Mouse (Mus musculus) hindbrain, postnatal 0 days (tissue): Measurements from ENCODE around the gene Cort. TPM values are rescaled to one million over a fixed set of nuclear protein-coding genes. Genes with fewer than 3 reads are reported as not detected.
A peak's percentile ranks its signal among the peaks of the same experiment; 100 is the strongest.

Experiments used
- ATAC-seq: fragments of 200-750 bp; cut with Nextera tagmentation; 2 replicates; pipeline ENCODE4 v1.8.0; 2017; ENCODE audit warnings: mild to moderate bottlenecking, moderate TSS enrichment, moderate library complexity
- DNase-seq: peaks from one replicate; pipeline ENCODE4 v3.0.0-alpha.2; 2015; ENCODE audit warnings: low spot score
- H3K27ac ChIP-seq: fragments of 300-500 bp; sonication (generic); 2 replicates; pipeline ENCODE4 v1.5.1; 2014; ENCODE audit warnings: mild to moderate bottlenecking
- H3K27me3 ChIP-seq: fragments of 300-500 bp; sonication (generic); 2 replicates; pipeline ENCODE4 v1.6.1; 2014; ENCODE audit warnings: low read length, mixed read lengths; ENCODE audit not compliant: insufficient read depth
- H3K36me3 ChIP-seq: fragments of 300-500 bp; sonication (generic); 2 replicates; pipeline ENCODE4 v1.6.1; 2014; ENCODE audit warnings: low read length, mixed read lengths; ENCODE audit not compliant: insufficient read depth
- H3K4me1 ChIP-seq: fragments of 300-500 bp; sonication (generic); 2 replicates; pipeline ENCODE4 v1.6.1; 2014; ENCODE audit warnings: antibody characterized with exemption, low read length, mixed read lengths; ENCODE audit not compliant: insufficient read depth
- H3K4me2 ChIP-seq: fragments of 300-500 bp; sonication (generic); 2 replicates; pipeline ENCODE4 v1.6.1; 2014; ENCODE audit warnings: low read depth, mild to moderate bottlenecking, low read length, moderate library complexity, mixed read lengths
- H3K4me3 ChIP-seq: fragments of 300-500 bp; sonication (generic); 2 replicates; pipeline ENCODE4 v1.5.1; 2014; ENCODE audit warnings: low read length
- H3K9ac ChIP-seq: fragments of 300-500 bp; sonication (generic); replicated peaks from 2 replicates; pipeline ENCODE4 v1.6.1; 2014; ENCODE audit warnings: mild to moderate bottlenecking, low read length, moderate library complexity, mixed read lengths
- H3K9me3 ChIP-seq: fragments of 300-500 bp; sonication (generic); 2 replicates; pipeline ENCODE4 v1.6.1; 2016; ENCODE audit warnings: low read length, mixed read lengths
- CTCF ChIP-seq: IDR thresholded peaks from 2 replicates; pipeline ENCODE4 v1.5.1; 2016; ENCODE audit warnings: antibody characterized with exemption, control low read depth, low read depth
- WGBS: fragments of 180-500 bp; shearing (Covaris S2); extraction: QIAGEN DNeasy Blood & Tissue Kit; methylation state at CpG from one replicate; pipeline ENCODE4 v1.1.7; 2014; 5-methylcytosine and 5-hydroxymethylcytosine counted together
- polyA plus RNA-seq: library from polyadenylated mRNA; unstranded; fragments of >200 nt; fragmentation: Nextera tagmentation; extraction: Ambion mirVana; gene quantifications from 2 replicates; pipeline ENCODE4 v1.2.1, GENCODE M21; 2015
- total RNA-seq: library from RNA; depleted of rRNA; stranded (reverse); fragments of >200 nt; gene quantifications from 2 replicates; pipeline ENCODE4 v1.2.3, GENCODE M21; 2014

The Cort gene
- total and polyA plus RNA-seq, 2 experiments from 2014 or later: 0.38 to 2.7 TPM

GRCm38 (mm10) chr4:149159203-149159602 is 32.6 kb upstream of the Cort start:
- Histone ChIP-seq H3K27ac (no peak overlapping the region), H3K9me3 (no peaks in the 10 kb centered on the region), H3K4me1 (no peaks in the 10 kb centered on the region), H3K27me3 (no peaks in the 10 kb centered on the region), H3K4me3 (no peak overlapping the region), H3K36me3 (peaks cover 79% of the 10 kb centered on the region), H3K9ac (no peak overlapping the region), H3K4me2 (no peak overlapping the region)
- 98% methylated on average over 2 of the region's 2 CpGs for WGBS
- DNase-seq (no peak), ATAC-seq (no peak)
- TF ChIP-seq CTCF: no peak

- Histone ChIP-seq H3K27me3 (no peaks in the 10 kb centered on the region), H3K4me3 (no peak overlapping the region), H3K4me1 (no peaks in the 10 kb centered on the region), H3K4me2 (no peak overlapping the region), H3K9ac (no peak overlapping the region), H3K36me3 (peaks cover 87% of the 10 kb centered on the region), H3K9me3 (no peaks in the 10 kb centered on the region), H3K27ac (no peak overlapping the region)
- DNase-seq: no peak
- ATAC-seq: no peak
- whole genome bisulfite sequencing: 90% methylated on average over 8 of the region's 8 CpGs
- no peak for TF ChIP-seq CTCF
These were observed 30.9 kb upstream of the Cort start for GRCm38 (mm10) chr4:149157415-149157973.

- no peak for DNase-seq
- H3K36me3 ChIP-seq: peaks cover 80% of the 10 kb centered on the region
- H3K4me3 ChIP-seq: no peak overlapping the region
- no peak overlapping the region for H3K27ac ChIP-seq
- no peaks in the 10 kb centered on the region for H3K4me1 ChIP-seq
- no peaks in the 10 kb centered on the region for H3K9me3 ChIP-seq
- WGBS: 91% methylated on average over 6 of the region's 6 CpGs
- no peak overlapping the region for H3K4me2 ChIP-seq
- ATAC-seq: no peak
- TF ChIP-seq CTCF: no peak
- H3K9ac ChIP-seq: no peak overlapping the region
- no peaks in the 10 kb centered on the region for H3K27me3 ChIP-seq
These were observed 29.1 kb upstream of the Cort start for GRCm38 (mm10) chr4:149155711-149156110.

GRCm38 (mm10) chr4:149154859-149155258 is 28.3 kb upstream of the Cort start:
- no peak for DNase-seq
- ATAC-seq: no peak

GRCm38 (mm10) chr4:149150721-149151120 is 24.2 kb upstream of the Cort start:
- H3K36me3 ChIP-seq: peaks cover 41% of the 10 kb centered on the region
- WGBS: 92% methylated on average over 11 of the region's 11 CpGs
- TF ChIP-seq CTCF: no peak

More at GRCm38 (mm10) chr4:149154859-149155258, 28.3 kb upstream of the Cort start:
- H3K4me2 ChIP-seq: no peak overlapping the region
- no peak for TF ChIP-seq CTCF
- no peak overlapping the region for H3K9ac ChIP-seq
- no peaks in the 10 kb centered on the region for H3K9me3 ChIP-seq
- 97% methylated on average over 7 of the region's 7 CpGs for WGBS
- H3K4me1 ChIP-seq: no peaks in the 10 kb centered on the region
- no peak overlapping the region for H3K27ac ChIP-seq
- peaks cover 80% of the 10 kb centered on the region for H3K36me3 ChIP-seq
- no peak overlapping the region for H3K4me3 ChIP-seq
- H3K27me3 ChIP-seq: no peaks in the 10 kb centered on the region

GRCm38 (mm10) chr4:149150256-149150655 is 23.7 kb upstream of the Cort start:
- DNase-seq (no peak), ATAC-seq (0 out of 2 replicates have a peak, but pooled peaks have one; percentile 25)
- peaks cover 36% of the 10 kb centered on the region for H3K36me3 ChIP-seq
- H3K27ac ChIP-seq: no peak overlapping the region
- H3K4me2 ChIP-seq: no peak overlapping the region
- WGBS: 79% methylated on average over 11 of the region's 11 CpGs
- H3K9me3 ChIP-seq: no peaks in the 10 kb centered on the region
- no peaks in the 10 kb centered on the region for H3K27me3 ChIP-seq
- H3K9ac ChIP-seq: no peak overlapping the region
- H3K4me1 ChIP-seq: no peaks in the 10 kb centered on the region
- H3K4me3 ChIP-seq: no peak overlapping the region
- no peak for TF ChIP-seq CTCF

More at GRCm38 (mm10) chr4:149150721-149151120, 24.2 kb upstream of the Cort start:
- H3K4me3 ChIP-seq: no peak overlapping the region
- no peak overlapping the region for H3K4me2 ChIP-seq
- no peak overlapping the region for H3K9ac ChIP-seq
- no peaks in the 10 kb centered on the region for H3K4me1 ChIP-seq
- ATAC-seq (no peak), DNase-seq (no peak)
- H3K27ac ChIP-seq: no peak overlapping the region
- H3K27me3 ChIP-seq: no peaks in the 10 kb centered on the region
- H3K9me3 ChIP-seq: no peaks in the 10 kb centered on the region

- H3K4me1 ChIP-seq: no peaks in the 10 kb centered on the region
- TF ChIP-seq CTCF: no peak
- no peaks in the 10 kb centered on the region for H3K9me3 ChIP-seq
- 69% methylated on average over 7 of the region's 7 CpGs for WGBS
- DNase-seq (peak; percentile 21), ATAC-seq (no peak)
- peaks cover 30% of the 10 kb centered on the region for H3K36me3 ChIP-seq
- no peak overlapping the region for H3K4me3 ChIP-seq
- H3K27me3 ChIP-seq: no peaks in the 10 kb centered on the region
- H3K4me2 ChIP-seq: no peak overlapping the region
- H3K27ac ChIP-seq: no peak overlapping the region
- H3K9ac ChIP-seq: no peak overlapping the region
These were observed 23.0 kb upstream of the Cort start for GRCm38 (mm10) chr4:149149611-149150010.
